Mouse (Mus musculus) heart, adult 11 months (tissue): ENCODE data around the gene Atg10.
"Not testable (repeated sequence)": the region's sequence is repeated elsewhere in the genome, so short reads cannot be mapped to it uniquely, and the experiment has no call there.

Experiments
- DNase-seq: peaks from one replicate; pipeline ENCODE4 v3.0.0; 2022

The Atg10 gene

GRCm38 (mm10) chr13:91223587-91224437, at the start of gene Atg10:
TSS of gene Atg10 (minus strand) at chr13:91223968.
- peak; percentile 100 for DNase-seq

- DNase-seq, result no peak
These were observed 28.6 kb upstream of the Atg10 start for GRCm38 (mm10) chr13:91252406-91252805.

- no peak for DNase-seq
These were observed 27.9 kb upstream of the Atg10 start for GRCm38 (mm10) chr13:91251636-91252035.

- not testable (repeated sequence) for DNase-seq
These were observed 26.3 kb upstream of the Atg10 start for GRCm38 (mm10) chr13:91250050-91250449.

GRCm38 (mm10) chr13:91246472-91246871, 22.7 kb upstream of the Atg10 start:
- DNase-seq, result no peak

- no peak for DNase-seq
These were observed 14.2 kb upstream of the Atg10 start for GRCm38 (mm10) chr13:91237976-91238375.

GRCm38 (mm10) chr13:91236884-91237283, 13.1 kb upstream of the Atg10 start:
- no peak for DNase-seq

- DNase-seq, result no peak
These were observed 658 bp upstream of the Atg10 start for GRCm38 (mm10) chr13:91224438-91224814.

- DNase-seq, result peak; percentile 79
These were observed 705 bp downstream of the Atg10 start for GRCm38 (mm10) chr13:91223063-91223462.

GRCm38 (mm10) chr13:91221696-91222095, 2.1 kb downstream of the Atg10 start:
- no peak for DNase-seq

- DNase-seq, result no peak
These were observed 6.1 kb downstream of the Atg10 start for GRCm38 (mm10) chr13:91217691-91218090.

- DNase-seq, result no peak
These were observed 7.0 kb downstream of the Atg10 start for GRCm38 (mm10) chr13:91216656-91217205.

- no peak for DNase-seq
These were observed 10.8 kb downstream of the Atg10 start for GRCm38 (mm10) chr13:91212958-91213357.

- DNase-seq, result peak; percentile 94
These were observed 17.5 kb downstream of the Atg10 start for GRCm38 (mm10) chr13:91206237-91206636.

- peak; percentile 90 for DNase-seq
These were observed 21.2 kb downstream of the Atg10 start for GRCm38 (mm10) chr13:91202564-91202963.

- DNase-seq, result peak; percentile 65
These were observed 36.2 kb downstream of the Atg10 start for GRCm38 (mm10) chr13:91187378-91188234.

GRCm38 (mm10) chr13:91185248-91185867, 38.4 kb downstream of the Atg10 start:
- no peak for DNase-seq

- DNase-seq, result peak; percentile 56
These were observed 39.5 kb downstream of the Atg10 start for GRCm38 (mm10) chr13:91184226-91184625.

- DNase-seq, result peak; percentile 51
These were observed 43.4 kb downstream of the Atg10 start for GRCm38 (mm10) chr13:91180364-91180763.

- DNase-seq, result peak; percentile 35
These were observed 44.4 kb downstream of the Atg10 start for GRCm38 (mm10) chr13:91179174-91179899.

- peak; percentile 49 for DNase-seq
These were observed 45.2 kb downstream of the Atg10 start for GRCm38 (mm10) chr13:91178428-91179160.
